Mouse (Mus musculus) E14TG2a.4 (cell line): ENCODE results near the gene Nhlrc2.

Experiments
- H3K27me3 ChIP-seq: 2 replicates; pipeline ENCODE4 v1.6.1; 2014; ENCODE audit warnings: low read length, control low read depth; ENCODE audit not compliant: insufficient read depth
- H3K36me3 ChIP-seq: 2 replicates; pipeline ENCODE4 v1.6.1; 2014; ENCODE audit warnings: low read length, control low read depth; ENCODE audit not compliant: insufficient read depth
- H3K4me1 ChIP-seq: replicated peaks from 2 replicates; pipeline ENCODE4 v1.6.1; 2014; ENCODE audit warnings: low read depth, low read length, control low read depth
- H3K4me3 ChIP-seq: replicated peaks from 2 replicates; pipeline ENCODE4 v1.5.1; 2014; ENCODE audit warnings: mild to moderate bottlenecking, low read length
- H3K9me3 ChIP-seq: 2 replicates; pipeline ENCODE4 v1.6.1; 2014; ENCODE audit warnings: low read length, control low read depth
- CTCF ChIP-seq: conservative IDR thresholded peaks from 2 replicates; pipeline ENCODE4 v1.5.1; 2014; ENCODE audit warnings: low read length
- NANOG ChIP-seq: IDR thresholded peaks from 2 replicates; pipeline ENCODE4 v1.6.1; 2014; ENCODE audit warnings: borderline replicate concordance, low read length, mixed read lengths
- POU5F1 ChIP-seq: IDR thresholded peaks from 2 replicates; pipeline ENCODE4 v1.6.1; 2014; ENCODE audit warnings: low read length, borderline replicate concordance

Nhlrc2 gene

GRCm38 (mm10) chr19:56555972-56556371, 7.9 kb downstream of the Nhlrc2 start:
- Histone ChIP-seq H3K27me3 (no peaks in the 10 kb centered on the region), H3K9me3 (no peaks in the 10 kb centered on the region), H3K4me3 (no peak overlapping the region), H3K36me3 (peaks cover 66% of the 10 kb centered on the region), H3K4me1 (peaks cover 11% of the 10 kb centered on the region)
- TF ChIP-seq POU5F1 (no peak), NANOG (no peak), CTCF (no peak)

- Histone ChIP-seq H3K4me3 (no peak overlapping the region), H3K9me3 (no peaks in the 10 kb centered on the region), H3K4me1 (peaks cover 22% of the 10 kb centered on the region), H3K36me3 (peaks cover 29% of the 10 kb centered on the region), H3K27me3 (no peaks in the 10 kb centered on the region)
- TF ChIP-seq POU5F1 (no peak), NANOG (no peak), CTCF (no peak)
These were observed 14.5 kb downstream of the Nhlrc2 start for GRCm38 (mm10) chr19:56562433-56563138.

GRCm38 (mm10) chr19:56563469-56563868, 15.4 kb downstream of the Nhlrc2 start:
- TF ChIP-seq NANOG, result no peak
- TF ChIP-seq POU5F1, result no peak
- TF ChIP-seq CTCF, result no peak
- Histone ChIP-seq H3K27me3 (no peaks in the 10 kb centered on the region), H3K4me3 (no peak overlapping the region), H3K9me3 (no peaks in the 10 kb centered on the region), H3K36me3 (peaks cover 24% of the 10 kb centered on the region), H3K4me1 (peaks cover 22% of the 10 kb centered on the region)

- Histone ChIP-seq H3K4me1 (peaks cover 13% of the 10 kb centered on the region), H3K4me3 (no peak overlapping the region), H3K36me3 (peaks cover 22% of the 10 kb centered on the region), H3K9me3 (no peaks in the 10 kb centered on the region), H3K27me3 (no peaks in the 10 kb centered on the region)
- TF ChIP-seq POU5F1 (no peak), NANOG (no peak), CTCF (no peak)
These were observed 17.3 kb downstream of the Nhlrc2 start for GRCm38 (mm10) chr19:56565358-56565757.

GRCm38 (mm10) chr19:56566041-56566440, 18.0 kb downstream of the Nhlrc2 start:
- H3K27me3 ChIP-seq, result no peaks in the 10 kb centered on the region
- peaks cover 10% of the 10 kb centered on the region for H3K4me1 ChIP-seq
- TF ChIP-seq POU5F1 (no peak), CTCF (peak; percentile 18; the same call in 1 of the 2 replicates)
- peaks cover 26% of the 10 kb centered on the region for H3K36me3 ChIP-seq
- no peaks in the 10 kb centered on the region for H3K9me3 ChIP-seq
- H3K4me3 ChIP-seq, result no peak overlapping the region

GRCm38 (mm10) chr19:56566940-56567339, 18.9 kb downstream of the Nhlrc2 start:
- Histone ChIP-seq H3K9me3 (no peaks in the 10 kb centered on the region), H3K27me3 (no peaks in the 10 kb centered on the region), H3K36me3 (peaks cover 34% of the 10 kb centered on the region), H3K4me1 (peaks cover 3% of the 10 kb centered on the region; the same call in 1 of the 2 replicates), H3K4me3 (no peak overlapping the region)
- TF ChIP-seq POU5F1 (no peak), CTCF (no peak), NANOG (no peak)

- no peaks in the 10 kb centered on the region for H3K27me3 ChIP-seq
- no peak for TF ChIP-seq CTCF
- no peak for TF ChIP-seq NANOG
- no peak for TF ChIP-seq POU5F1
- H3K4me3 ChIP-seq, result no peak overlapping the region
- no peaks in the 10 kb centered on the region for H3K4me1 ChIP-seq
- no peaks in the 10 kb centered on the region for H3K9me3 ChIP-seq
- peaks cover 45% of the 10 kb centered on the region for H3K36me3 ChIP-seq
These were observed 22.7 kb downstream of the Nhlrc2 start for GRCm38 (mm10) chr19:56570781-56571180.

- Histone ChIP-seq H3K27me3 (no peaks in the 10 kb centered on the region), H3K36me3 (peaks cover 49% of the 10 kb centered on the region), H3K9me3 (no peaks in the 10 kb centered on the region), H3K4me3 (no peak overlapping the region), H3K4me1 (no peaks in the 10 kb centered on the region)
- TF ChIP-seq NANOG (no peak), CTCF (no peak)
These were observed 23.2 kb downstream of the Nhlrc2 start for GRCm38 (mm10) chr19:56571234-56571633.

GRCm38 (mm10) chr19:56571913-56572312, 23.9 kb downstream of the Nhlrc2 start:
- no peaks in the 10 kb centered on the region for H3K27me3 ChIP-seq
- TF ChIP-seq CTCF, result no peak
- no peaks in the 10 kb centered on the region for H3K4me1 ChIP-seq
- no peaks in the 10 kb centered on the region for H3K9me3 ChIP-seq
- no peak overlapping the region for H3K4me3 ChIP-seq
- peaks cover 48% of the 10 kb centered on the region for H3K36me3 ChIP-seq
